In the genomic region with DNA sequence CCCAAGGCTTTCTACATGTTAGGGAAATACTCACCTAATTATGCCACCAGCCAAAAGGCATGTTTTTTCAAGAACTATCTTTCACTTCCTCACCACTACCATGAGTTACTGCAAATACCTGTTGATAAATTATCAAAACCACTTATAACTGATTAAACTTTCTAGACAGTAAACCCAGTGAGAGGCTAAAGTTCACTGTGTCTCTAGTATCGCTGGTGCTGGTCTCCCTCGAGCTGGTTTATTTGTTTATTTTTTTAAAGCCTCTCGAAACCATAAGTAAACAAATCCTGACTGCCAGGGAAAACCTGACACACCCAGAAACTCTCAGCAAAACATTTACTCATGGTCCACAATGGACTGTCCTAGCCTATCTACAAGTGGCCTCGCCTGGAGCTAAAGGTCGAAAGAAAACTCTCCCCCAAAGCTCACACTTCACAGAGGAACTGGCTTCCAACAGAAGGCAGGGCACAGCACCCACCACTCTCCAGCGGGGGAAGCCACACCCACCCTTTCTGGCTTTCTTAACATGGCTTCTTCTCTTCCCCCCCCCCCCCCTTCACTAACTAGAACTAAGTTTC, we compare ENCODE assay signal across 17 mouse cellular contexts. TPM values are rescaled to one million over a fixed set of nuclear protein-coding genes. Genes with fewer than 3 reads are reported as not detected.
A peak's percentile ranks its signal among the peaks of the same experiment; 100 is the strongest.
DNase-seq lines count a peak whose midpoint lies in the region; ATAC-seq and TF ChIP-seq lines count a peak whose summit lies in the region.
"Had no signal": no experiment of that assay in that cellular context is flagged by ENCODE, and none has a peak within 500 bp of the region (broad histone marks: within the 10 kb centered on the region; RNA-seq: fewer than 3 reads in every experiment).

No protein-coding gene starts in this region.

- no peak for TF ChIP-seq CTCF in lung, adult 2 months (IDR thresholded peaks at IDR 0.05; ENCODE audit: insufficient read depth, low read length)

- ATAC-seq in intestine, embryonic 15.5 days = peak; percentile 92
- peak; percentile 89 for ATAC-seq in stomach, embryonic 15.5 days (ENCODE audit: insufficient read depth, low FRiP score, low read depth)
- ATAC-seq: forebrain, postnatal 0 days had no signal

- H3K27ac ChIP-seq in intestine, embryonic 15.5 days = peak overlapping the region; percentile 67
- peak overlapping the region; percentile 75 for H3K27ac ChIP-seq in stomach, embryonic 15.5 days

- no peaks in the 10 kb centered on the region for H3K9me3 ChIP-seq in intestine, embryonic 15.5 days
- no peaks in the 10 kb centered on the region for H3K9me3 ChIP-seq in stomach, embryonic 15.5 days

- 25% methylated on average over 6 of the region's 6 CpGs for WGBS in intestine, embryonic 15.5 days
- WGBS in lung, adult 2 months = 23% methylated on average over 6 of the region's 6 CpGs
- 24% methylated on average over 6 of the region's 6 CpGs for WGBS in stomach, embryonic 15.5 days

- H3K9ac ChIP-seq in intestine, embryonic 15.5 days = no peak overlapping the region
- no peak overlapping the region for H3K9ac ChIP-seq in stomach, embryonic 15.5 days
- H3K9ac ChIP-seq: forebrain, postnatal 0 days had no signal

- no peaks in the 10 kb centered on the region for H3K4me1 ChIP-seq in intestine, embryonic 15.5 days (replicated peaks)
- peaks cover 9% of the 10 kb centered on the region for H3K4me1 ChIP-seq in lung, adult 2 months (ENCODE audit: control insufficient read depth, insufficient read depth, low read length)
- no peaks in the 10 kb centered on the region for H3K4me1 ChIP-seq in stomach, embryonic 15.5 days
- H3K4me1 ChIP-seq: megakaryocyte, embryonic 14.5 days had no signal

- H3K4me3 ChIP-seq in intestine, embryonic 15.5 days (replicated peaks) = no peak overlapping the region
- no peak overlapping the region for H3K4me3 ChIP-seq in lung, adult 2 months (replicated peaks; ENCODE audit: extremely low read depth, low read depth, low read length)
- H3K4me3 ChIP-seq in stomach, embryonic 15.5 days (replicated peaks) = no peak overlapping the region
- H3K4me3 ChIP-seq: megakaryocyte, embryonic 14.5 days had no signal

- no peaks in the 10 kb centered on the region for H3K27me3 ChIP-seq in intestine, embryonic 15.5 days (replicated peaks)
- H3K27me3 ChIP-seq in stomach, embryonic 15.5 days (replicated peaks) = no peaks in the 10 kb centered on the region

- no peak for TF ChIP-seq POLR2A in lung, adult 2 months (IDR thresholded peaks at IDR 0.05; ENCODE audit: borderline replicate concordance, extremely low read depth, low read depth, low read length)

- DNase-seq in kidney, adult 9 months = peak; percentile 44
- no peak for DNase-seq in kidney, adult 11 months
- DNase-seq in lung, adult 2 months = peak; percentile 33
- DNase-seq in testis, postnatal 14 days (ENCODE audit: low spot score) = no peak
- no peak for DNase-seq in spleen, postnatal 4 days (ENCODE audit: low spot score in 2 of 2)
- DNase-seq in natural killer cell, adult 2 months (ENCODE audit: low spot score in 2 of 2) = no peak
- DNase-seq: adrenal gland, adult 2 months; cerebellum, adult 8-10 months; forebrain, postnatal 0 days; gastrocnemius, postnatal 10 days; kidney, adult 18-20 months; layer of hippocampus, postnatal 36 days; thymus, postnatal 25 days had no signal

- no peaks in the 10 kb centered on the region for H3K36me3 ChIP-seq in intestine, embryonic 15.5 days
- no peaks in the 10 kb centered on the region for H3K36me3 ChIP-seq in stomach, embryonic 15.5 days

- H3K4me2 ChIP-seq in intestine, embryonic 15.5 days (replicated peaks) = peak overlapping the region; percentile 28
- H3K4me2 ChIP-seq in stomach, embryonic 15.5 days = no peak overlapping the region
- H3K4me2 ChIP-seq: heart, embryonic 11.5 days had no signal

RNA-seq across cellular contexts. Expression of a gene that starts 19.6 kb away (rescaled TPM):
- polyA plus RNA-seq in intestine, embryonic 15.5 days (2015; fragmentation: Nextera tagmentation; extraction: Ambion mirVana) = 86.9 and 89.1 TPM in 2 replicates
- 15.0 and 21.3 TPM in 2 replicates for polyA plus RNA-seq in lung, adult 2 months (2012; rRNA removed)
- polyA plus RNA-seq in stomach, embryonic 15.5 days (2015; fragmentation: Nextera tagmentation; extraction: Ambion mirVana) = 58.9 and 70.3 TPM in 2 replicates

RNA-seq across cellular contexts. Expression of a gene that starts 40.5 kb away (rescaled TPM):
- 78.8 and 79.0 TPM in 2 replicates for polyA plus RNA-seq in intestine, embryonic 15.5 days (2015; fragmentation: Nextera tagmentation; extraction: Ambion mirVana)
- polyA plus RNA-seq in lung, adult 2 months (2012; rRNA removed) = 16.9 and 17.2 TPM in 2 replicates
- 62.0 and 66.9 TPM in 2 replicates for polyA plus RNA-seq in stomach, embryonic 15.5 days (2015; fragmentation: Nextera tagmentation; extraction: Ambion mirVana)

Comparison
In these comparisons a context has a peak if more than half of its experiments do, and no peak if none do; other contexts are left out.
1. DNase-seq: peak in kidney, adult 9 months (single experiment) and lung, adult 2 months (single experiment); none in kidney, adult 11 months (single experiment), testis, postnatal 14 days (single experiment), spleen, postnatal 4 days (0 of 2) and natural killer cell, adult 2 months (0 of 2).